Mouse (Mus musculus) kidney, postnatal 25 days (tissue): ENCODE data around the gene H2-M5.
A peak's percentile ranks its signal among the peaks of the same experiment; 100 is the strongest.
"Not testable (repeated sequence)": the region's sequence is repeated elsewhere in the genome, so short reads cannot be mapped to it uniquely, and the experiment has no call there.

Source experiments
- DNase-seq, 2 experiments: peaks; one replicate each; pipeline ENCODE4 v3.0.0; 2021; ENCODE audit warnings: mixed read lengths in 2 of 2

The H2-M5 gene

GRCm38 (mm10) chr17:36989437-36989836 is at the start of gene H2-M5:
Gene H2-M5 (minus strand): TSS chr17:36989537.
- no peak for DNase-seq

- DNase-seq = no peak
These were observed 39.8 kb upstream of the H2-M5 start for GRCm38 (mm10) chr17:37029162-37029561.

- peak; percentile 91 to 93 for DNase-seq
These were observed 39.4 kb upstream of the H2-M5 start for GRCm38 (mm10) chr17:37028683-37029120.

GRCm38 (mm10) chr17:37028212-37028611 is 38.9 kb upstream of the H2-M5 start:
- no peak for DNase-seq

GRCm38 (mm10) chr17:37027486-37027885 is 38.1 kb upstream of the H2-M5 start:
- DNase-seq = no peak

GRCm38 (mm10) chr17:37026425-37026824 is 37.1 kb upstream of the H2-M5 start:
- no peak for DNase-seq

GRCm38 (mm10) chr17:37022628-37023576 is 33.6 kb upstream of the H2-M5 start, which contains the start of gene Mog:
Gene Mog (minus strand): TSS chr17:37023398.
- no peak for DNase-seq

GRCm38 (mm10) chr17:37019242-37019641 is 29.9 kb upstream of the H2-M5 start:
- not testable (repeated sequence) for DNase-seq

GRCm38 (mm10) chr17:37018328-37018727 is 29.0 kb upstream of the H2-M5 start:
- DNase-seq = no peak

- no peak for DNase-seq
These were observed 27.0 kb upstream of the H2-M5 start for GRCm38 (mm10) chr17:37016333-37016732.

GRCm38 (mm10) chr17:37012141-37012540 is 22.8 kb upstream of the H2-M5 start:
- no peak for DNase-seq

- no peak for DNase-seq
These were observed 22.4 kb upstream of the H2-M5 start for GRCm38 (mm10) chr17:37011719-37012118.

GRCm38 (mm10) chr17:37009460-37010042 is 20.2 kb upstream of the H2-M5 start:
- DNase-seq = no peak

- DNase-seq = no peak
These were observed 18.8 kb upstream of the H2-M5 start for GRCm38 (mm10) chr17:37008161-37008560.

- no peak for DNase-seq
These were observed 14.0 kb upstream of the H2-M5 start for GRCm38 (mm10) chr17:37003366-37003765.

GRCm38 (mm10) chr17:37002364-37003330 is 13.3 kb upstream of the H2-M5 start:
- DNase-seq = peak; percentile 73

GRCm38 (mm10) chr17:37000863-37001262 is 11.5 kb upstream of the H2-M5 start, which contains the start of gene Zfp57:
Gene Zfp57 (plus strand): TSS chr17:37001163.
- DNase-seq = no peak

- no peak for DNase-seq
These were observed 9.1 kb upstream of the H2-M5 start for GRCm38 (mm10) chr17:36998477-36998876.

GRCm38 (mm10) chr17:36997033-36997735 is 7.8 kb upstream of the H2-M5 start:
- DNase-seq = peak; percentile 77 to 94

GRCm38 (mm10) chr17:36995448-36995847 is 6.1 kb upstream of the H2-M5 start:
- DNase-seq = no peak

GRCm38 (mm10) chr17:36994528-36994927 is 5.2 kb upstream of the H2-M5 start:
- no peak for DNase-seq

- no peak for DNase-seq
These were observed 4.5 kb upstream of the H2-M5 start for GRCm38 (mm10) chr17:36993770-36994325.
